Mouse (Mus musculus) heart, adult 11 months (tissue): ENCODE data around the gene Pamr1.
A peak's percentile ranks its signal among the peaks of the same experiment; 100 is the strongest.

Experiments used
- DNase-seq: peaks from one replicate; pipeline ENCODE4 v3.0.0; 2022

Pamr1 gene

GRCm38 (mm10) chr2:102549611-102550266 is at the start of gene Pamr1:
Gene Pamr1 (plus strand): TSS chr2:102550012.
- DNase-seq, result peak; percentile 89

GRCm38 (mm10) chr2:102507633-102508032 is 42.2 kb upstream of the Pamr1 start:
- peak; percentile 66 for DNase-seq

GRCm38 (mm10) chr2:102508154-102508553 is 41.7 kb upstream of the Pamr1 start:
- peak; percentile 73 for DNase-seq

- DNase-seq, result no peak
Measured at GRCm38 (mm10) chr2:102519956-102520355, 29.9 kb upstream of the Pamr1 start.

GRCm38 (mm10) chr2:102527563-102527962 is 22.2 kb upstream of the Pamr1 start:
- DNase-seq, result peak; percentile 8

- DNase-seq, result peak; percentile 43
Measured at GRCm38 (mm10) chr2:102533437-102533836, 16.4 kb upstream of the Pamr1 start.

- no peak for DNase-seq
Measured at GRCm38 (mm10) chr2:102536766-102537165, 13.0 kb upstream of the Pamr1 start.

GRCm38 (mm10) chr2:102540438-102541230 is 9.2 kb upstream of the Pamr1 start:
- DNase-seq, result peak; percentile 70

- DNase-seq, result peak; percentile 56
Measured at GRCm38 (mm10) chr2:102541404-102542125, 8.2 kb upstream of the Pamr1 start.

- DNase-seq, result peak; percentile 88
Measured at GRCm38 (mm10) chr2:102543961-102544719, 5.7 kb upstream of the Pamr1 start.

- DNase-seq, result peak; percentile 88
Measured at GRCm38 (mm10) chr2:102550910-102551582, 1.2 kb downstream of the Pamr1 start.

GRCm38 (mm10) chr2:102551594-102551993 is 1.8 kb downstream of the Pamr1 start:
- DNase-seq, result peak; percentile 66

- DNase-seq, result peak; percentile 67
Measured at GRCm38 (mm10) chr2:102552095-102552537, 2.3 kb downstream of the Pamr1 start.

- peak; percentile 77 for DNase-seq
Measured at GRCm38 (mm10) chr2:102557085-102557484, 7.3 kb downstream of the Pamr1 start.

- peak; percentile 71 for DNase-seq
Measured at GRCm38 (mm10) chr2:102558965-102559364, 9.2 kb downstream of the Pamr1 start.

GRCm38 (mm10) chr2:102563848-102564247 is 14.0 kb downstream of the Pamr1 start:
- peak; percentile 37 for DNase-seq

- DNase-seq, result peak; percentile 33
Measured at GRCm38 (mm10) chr2:102579248-102579647, 29.4 kb downstream of the Pamr1 start.

- DNase-seq, result peak; percentile 80
Measured at GRCm38 (mm10) chr2:102589977-102590376, 40.2 kb downstream of the Pamr1 start.

GRCm38 (mm10) chr2:102594535-102594934 is 44.7 kb downstream of the Pamr1 start:
- peak; percentile 33 for DNase-seq

- DNase-seq, result peak; percentile 55
Measured at GRCm38 (mm10) chr2:102595395-102596130, 45.8 kb downstream of the Pamr1 start.
